Mouse (Mus musculus) left cerebral cortex, postnatal 36 days (tissue): Measurements from ENCODE around the gene Arl16. TPM values are rescaled to one million over a fixed set of nuclear protein-coding genes. Genes with fewer than 3 reads are reported as not detected.

Source experiments
- total RNA-seq, 2 experiments: library from RNA; stranded (reverse); gene quantifications; 2 replicates each; pipeline ENCODE4 v1.2.3; 2021

Arl16 gene
- total RNA-seq, 2 experiments from 2014 or later: 49.3 to 55.0 TPM

Other genes starting within 250 kb of the Arl16 start
- 10 to 100 TPM; 15.3 to 20.9 TPM for gene Bahcc1, start 234.7 kb downstream of the Arl16 start, total RNA-seq
- gene Actg1, start 119.1 kb downstream of the Arl16 start, total RNA-seq: 1,000 to 10,000 TPM; 1,144 to 1,299 TPM
- gene Fscn2, start 106.1 kb downstream of the Arl16 start, total RNA-seq: under 1 TPM; 0.25 to 0.72 TPM
- 10 to 100 TPM; 12.8 to 16.4 TPM for gene Faap100, start 88.8 kb downstream of the Arl16 start, total RNA-seq
- gene Nploc4, start 29.9 kb downstream of the Arl16 start, total RNA-seq: 10 to 100 TPM; 65.3 to 77.0 TPM
- gene Tspan10, start 25.0 kb downstream of the Arl16 start, total RNA-seq: 1 to 10 TPM in 1 of 2 experiments, not detected in 1; 1.8 TPM
- gene Pde6g, start 14.1 kb downstream of the Arl16 start, total RNA-seq: under 1 TPM; 0.37 to 0.66 TPM
- 10 to 100 TPM; 14.3 to 20.6 TPM for gene Oxld1, start 9.5 kb downstream of the Arl16 start, total RNA-seq
- gene Ccdc137, start 9.5 kb downstream of the Arl16 start, total RNA-seq: 10 to 100 TPM; 19.9 to 29.4 TPM
- 10 to 100 TPM; 75.6 to 78.5 TPM for gene Mrpl12, start 17.0 kb upstream of the Arl16 start, total RNA-seq
- gene Slc25a10, start 24.2 kb upstream of the Arl16 start, total RNA-seq: 10 to 100 TPM; 18.2 to 21.9 TPM
- gene Gcgr, start 63.1 kb upstream of the Arl16 start, total RNA-seq: not detected
- gene Mcrip1, start 82.1 kb upstream of the Arl16 start, total RNA-seq: 10 to 100 TPM; 73.4 to 91.7 TPM
- gene Ppp1r27, start 83.5 kb upstream of the Arl16 start, total RNA-seq: not detected
- 100 to 1,000 TPM; 122 to 126 TPM for gene P4hb, start 105.6 kb upstream of the Arl16 start, total RNA-seq
- 100 to 1,000 TPM; 304 to 344 TPM for gene Arhgdia, start 114.0 kb upstream of the Arl16 start, total RNA-seq
- 10 to 100 TPM; 59.7 to 67.5 TPM for gene Alyref, start 130.8 kb upstream of the Arl16 start, total RNA-seq
- gene Anapc11, start 130.8 kb upstream of the Arl16 start, total RNA-seq: 10 to 100 TPM; 91.4 to 99.7 TPM
- gene Npb, start 140.9 kb upstream of the Arl16 start, total RNA-seq: 1 to 10 TPM in 1 of 2 experiments, not detected in 1; 1.2 TPM
- gene Pcyt2, start 150.3 kb upstream of the Arl16 start, total RNA-seq: 100 to 1,000 TPM; 115 to 135 TPM
- 10 to 100 TPM; 37.8 to 43.3 TPM for gene Sirt7, start 157.6 kb upstream of the Arl16 start, total RNA-seq
- gene Mafg, start 166.0 kb upstream of the Arl16 start, total RNA-seq: 100 to 1,000 TPM in 1 of 2 experiments, 10 to 100 TPM in 1; 76.5 to 103 TPM
- gene Pycr1, start 176.2 kb upstream of the Arl16 start, total RNA-seq: 1 to 10 TPM; 2.9 to 3.9 TPM
- gene Myadml2, start 180.6 kb upstream of the Arl16 start, total RNA-seq: 10 to 100 TPM in 1 of 2 experiments, 1 to 10 TPM in 1; 8.2 to 11.9 TPM
- 1 to 10 TPM; 5.6 to 6.6 TPM for gene Notum, start 193.6 kb upstream of the Arl16 start, total RNA-seq
- gene Aspscr1, start 205.4 kb upstream of the Arl16 start, total RNA-seq: 10 to 100 TPM; 53.1 to 56.9 TPM
- 10 to 100 TPM; 18.1 to 19.2 TPM for gene Cenpx, start 246.1 kb upstream of the Arl16 start, total RNA-seq
- gene Lrrc45, start 246.3 kb upstream of the Arl16 start, total RNA-seq: 10 to 100 TPM; 41.9 to 66.1 TPM